ENCODE assay signal across 9 mouse cellular contexts in the genomic region with DNA sequence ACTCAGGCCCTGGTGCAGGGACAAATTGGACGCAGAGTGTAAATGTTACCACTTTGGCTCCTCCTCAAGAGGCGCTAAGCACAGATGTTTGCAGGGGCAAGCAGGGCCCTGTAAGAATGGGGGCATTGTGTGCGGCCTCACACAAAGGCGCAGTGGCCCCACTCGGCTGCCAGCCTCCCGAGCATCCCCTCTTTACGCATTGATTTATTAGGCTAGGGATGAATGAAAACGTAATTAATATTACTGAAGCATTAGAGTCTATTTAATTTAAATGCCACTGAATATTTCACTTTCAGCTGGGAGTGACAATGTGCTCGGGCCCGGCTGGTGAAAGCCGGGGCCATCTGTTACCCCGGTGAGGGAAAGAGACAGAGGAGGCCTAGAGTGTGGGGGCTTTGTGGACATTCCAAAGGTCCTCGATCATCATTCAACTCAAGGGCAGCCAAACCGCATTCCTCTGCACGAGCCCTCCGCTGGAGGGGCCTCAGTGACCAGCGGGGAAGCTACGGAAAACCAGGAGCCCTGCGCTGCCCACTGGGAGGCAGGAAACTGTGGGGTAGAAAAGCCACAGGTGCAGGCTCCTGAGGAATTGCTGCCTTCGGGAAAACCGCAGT. TPM values are rescaled to one million over a fixed set of nuclear protein-coding genes. Genes with fewer than 3 reads are reported as not detected.
A peak's percentile ranks its signal among the peaks of the same experiment; 100 is the strongest.
DNase-seq lines count a peak whose midpoint lies in the region; ATAC-seq and TF ChIP-seq lines count a peak whose summit lies in the region.
"Had no signal": no experiment of that assay in that cellular context is flagged by ENCODE, and none has a peak within 500 bp of the region (broad histone marks: within the 10 kb centered on the region; RNA-seq: fewer than 3 reads in every experiment).

No protein-coding gene starts in this region.

- H3K4me3 ChIP-seq in kidney, postnatal 0 days (replicated peaks; ENCODE audit: low read depth, low read length): no peak overlapping the region
- no peak overlapping the region for H3K4me3 ChIP-seq in midbrain, embryonic 16.5 days (ENCODE audit: low read depth, low read length)

- no peak overlapping the region for H3K9ac ChIP-seq in kidney, postnatal 0 days (ENCODE audit: low read depth, low read length)
- peak overlapping the region; percentile 31; the same call in 1 of the 2 replicates for H3K9ac ChIP-seq in midbrain, embryonic 16.5 days (ENCODE audit: low read depth, low read length)

- no peaks in the 10 kb centered on the region for H3K27me3 ChIP-seq in kidney, postnatal 0 days (ENCODE audit: insufficient read depth, low read length)
- H3K27me3 ChIP-seq in midbrain, embryonic 16.5 days (ENCODE audit: control insufficient read depth, insufficient read depth, low read depth, low read length): peaks cover 20% of the 10 kb centered on the region

- no peak for TF ChIP-seq CTCF in kidney, postnatal 0 days (IDR thresholded peaks at IDR 0.05; ENCODE audit: low read depth)

- H3K9me3 ChIP-seq in kidney, postnatal 0 days (replicated peaks; ENCODE audit: low read length): no peaks in the 10 kb centered on the region
- no peaks in the 10 kb centered on the region for H3K9me3 ChIP-seq in midbrain, embryonic 16.5 days (replicated peaks; ENCODE audit: control insufficient read depth, low read length, poor library complexity, severe bottlenecking)

- no peaks in the 10 kb centered on the region for H3K4me1 ChIP-seq in kidney, postnatal 0 days (replicated peaks; ENCODE audit: insufficient read depth, low read length)
- H3K4me1 ChIP-seq in midbrain, embryonic 16.5 days (ENCODE audit: control insufficient read depth, insufficient read depth, low read length): peaks cover 8% of the 10 kb centered on the region; the same call in 1 of the 2 replicates

- no peak overlapping the region for H3K27ac ChIP-seq in kidney, postnatal 0 days
- H3K27ac ChIP-seq in midbrain, embryonic 16.5 days (ENCODE audit: low read length): no peak overlapping the region
- H3K27ac ChIP-seq: macrophage had no signal

- no peak for ATAC-seq in kidney, postnatal 0 days (replicated peaks; ENCODE audit: low FRiP score, low read depth)
- peak; percentile 58; the same call in 1 of the 2 replicates for ATAC-seq in midbrain, embryonic 16.5 days

- H3K4me2 ChIP-seq in kidney, postnatal 0 days (ENCODE audit: low read length): peak overlapping the region; percentile 21; the same call in 1 of the 2 replicates
- H3K4me2 ChIP-seq in midbrain, embryonic 16.5 days (ENCODE audit: low read length): peak overlapping the region; percentile 34

- peak; percentile 30 for DNase-seq in kidney, postnatal 0 days (ENCODE audit: low spot score)
- no peak for DNase-seq in kidney, postnatal 36 days
- peak; percentile 83 for DNase-seq in embryo, embryonic 11 days
- DNase-seq in forelimb bud, embryonic 11.5 days (ENCODE audit: low read depth, low spot score): peak; percentile 66
- DNase-seq in c-Kit-positive CD71-positive TER-119-positive erythroid progenitor cells, embryonic 14.5 days (ENCODE audit: low spot score): no peak
- DNase-seq in urinary bladder, postnatal 14 days (ENCODE audit: low spot score): no peak
- DNase-seq in spleen, postnatal 10 days (ENCODE audit: low spot score in 2 of 2): no peak

- 7% methylated on average over 21 of the region's 21 CpGs for WGBS in kidney, postnatal 0 days
- 7% methylated on average over 21 of the region's 21 CpGs for WGBS in midbrain, embryonic 16.5 days

- no peaks in the 10 kb centered on the region for H3K36me3 ChIP-seq in kidney, postnatal 0 days (ENCODE audit: insufficient read depth, low read length)
- no peaks in the 10 kb centered on the region for H3K36me3 ChIP-seq in midbrain, embryonic 16.5 days (ENCODE audit: control insufficient read depth, insufficient read depth, low read length)

RNA-seq across cellular contexts. Expression of gene Pax6, which starts 56.5 kb away (rescaled TPM):
- polyA plus RNA-seq in kidney, postnatal 0 days (2015; fragmentation: Nextera tagmentation; extraction: Ambion mirVana): 0.38 TPM in 1 of 2 replicates, not detected in the other
- 17.4 and 25.7 TPM in 2 replicates for polyA plus RNA-seq in midbrain, embryonic 16.5 days (2015; fragmentation: Nextera tagmentation; extraction: Ambion mirVana)
- polyA plus RNA-seq: macrophage had no signal

Comparison
In these comparisons a context has a peak if more than half of its experiments do, and no peak if none do; other contexts are left out.
1. DNase-seq: peak in kidney, postnatal 0 days (single experiment), embryo, embryonic 11 days (single experiment) and forelimb bud, embryonic 11.5 days (single experiment); none in kidney, postnatal 36 days (0 of 2), c-Kit-positive CD71-positive TER-119-positive erythroid progenitor cells, embryonic 14.5 days (single experiment), urinary bladder, postnatal 14 days (single experiment) and spleen, postnatal 10 days (0 of 2).
2. RNA of gene Pax6, which starts 56.5 kb away (polyA plus RNA-seq): 17.4 to 25.7 TPM in midbrain, embryonic 16.5 days; 0.38 TPM in kidney, postnatal 0 days; every median in the first group is over 10 times any median in the second.